Mouse (Mus musculus) layer of hippocampus, adult 9-10 months (tissue): ENCODE data around the gene Olfr1338.
"Not testable (repeated sequence)": the region's sequence is repeated elsewhere in the genome, so short reads cannot be mapped to it uniquely, and the experiment has no call there.

Experiments
- DNase-seq: peaks from one replicate; pipeline ENCODE4 v3.0.0; 2022; ENCODE audit warnings: low spot score

The Olfr1338 gene

GRCm38 (mm10) chr4:118758637-118759036, at the start of gene Olfr1338:
Gene Olfr1338 (minus strand): TSS chr4:118758737.
- no peak for DNase-seq

DNA sequence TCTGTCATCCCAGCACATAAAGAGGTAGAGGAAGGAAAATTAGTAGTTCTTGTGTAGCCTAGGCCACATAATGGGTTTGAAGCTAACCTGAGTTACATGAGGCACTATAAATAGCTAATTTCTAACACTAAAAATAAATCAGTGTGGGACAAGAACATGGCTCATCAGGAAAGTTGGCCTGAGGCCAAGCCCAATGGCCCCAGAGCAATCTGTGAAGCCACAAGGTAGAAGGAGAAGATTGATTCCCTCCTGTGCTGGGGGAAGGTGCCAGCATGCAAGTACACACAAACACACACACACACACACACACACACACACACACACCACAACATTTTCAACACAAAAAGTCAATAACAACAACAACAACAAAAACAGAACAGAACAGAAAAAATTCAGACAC, 34.3 kb upstream of the Olfr1338 start:
- not testable (repeated sequence) for DNase-seq

DNA sequence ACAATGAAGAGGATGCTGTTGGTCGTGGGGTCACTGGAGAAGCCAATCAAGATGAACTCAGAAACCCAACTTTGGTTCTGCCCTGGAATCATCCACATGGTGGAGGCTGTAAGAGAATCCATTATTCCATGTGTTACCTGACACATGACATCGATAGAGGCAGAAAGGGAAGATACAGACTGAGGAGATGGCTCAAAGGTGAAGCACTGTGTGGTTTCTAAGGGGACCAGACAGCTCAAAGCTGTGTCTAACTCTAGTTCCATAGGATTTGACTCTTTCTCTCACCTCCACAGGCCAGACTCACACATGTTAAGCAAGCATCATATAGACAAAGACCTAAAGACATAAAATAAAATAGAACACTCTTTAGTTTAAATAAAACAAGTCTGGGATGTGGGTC, 23.9 kb upstream of the Olfr1338 start, which contains the start of gene Olfr1337:
Gene Olfr1337 (minus strand): TSS at position 101 of the 400 bp plus-strand sequence.
- DNase-seq, result no peak

DNA sequence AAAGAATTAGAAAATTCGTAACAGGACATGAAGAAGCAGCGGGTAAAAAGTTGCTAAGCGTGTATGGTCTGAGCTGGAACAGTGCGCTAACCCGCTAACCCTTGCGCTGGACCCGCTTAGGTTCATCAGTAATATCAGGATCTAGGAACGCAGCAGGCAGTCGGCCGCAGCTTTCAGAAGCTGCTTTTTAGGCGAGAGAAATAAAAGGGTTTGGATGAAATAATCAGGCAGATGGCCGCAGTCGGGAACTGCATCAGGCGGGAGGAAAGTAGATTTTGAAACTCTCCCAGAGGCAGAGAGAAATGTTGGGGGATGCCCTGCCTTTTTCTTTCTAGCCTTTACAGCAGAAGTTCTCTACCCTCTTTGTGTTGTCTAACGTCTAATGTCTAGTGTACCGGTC, 16.7 kb downstream of the Olfr1338 start:
- no peak for DNase-seq

- no peak for DNase-seq
Measured at GRCm38 (mm10) chr4:118740988-118741698, 17.4 kb downstream of the Olfr1338 start.

- DNase-seq, result no peak
Measured at GRCm38 (mm10) chr4:118739574-118739973, 19.0 kb downstream of the Olfr1338 start.

DNA sequence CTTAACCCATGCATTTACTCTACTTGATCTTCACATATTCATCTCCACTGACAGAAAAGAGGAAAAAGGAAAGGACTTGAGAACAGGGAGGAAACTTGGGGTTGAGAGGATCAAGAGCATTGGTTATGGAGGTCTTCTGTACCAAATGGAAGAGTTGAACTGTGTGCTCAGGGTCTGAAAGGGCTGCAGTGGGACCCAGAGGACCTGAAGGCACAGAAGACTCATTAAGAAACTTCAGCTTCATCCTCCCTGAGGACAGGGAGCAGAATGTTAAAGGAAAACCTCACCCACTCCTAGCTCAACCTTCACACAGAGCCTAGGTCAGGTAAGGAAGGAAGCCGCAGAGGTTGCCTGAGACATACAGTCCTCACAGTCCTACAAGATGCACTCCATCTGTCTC, 26.7 kb downstream of the Olfr1338 start, which contains the start of gene Olfr1339:
Gene Olfr1339 (plus strand): TSS at position 301 of the 400 bp plus-strand sequence.
- DNase-seq, result no peak

- no peak for DNase-seq
Measured at GRCm38 (mm10) chr4:118721742-118722483, 36.6 kb downstream of the Olfr1338 start.

DNA sequence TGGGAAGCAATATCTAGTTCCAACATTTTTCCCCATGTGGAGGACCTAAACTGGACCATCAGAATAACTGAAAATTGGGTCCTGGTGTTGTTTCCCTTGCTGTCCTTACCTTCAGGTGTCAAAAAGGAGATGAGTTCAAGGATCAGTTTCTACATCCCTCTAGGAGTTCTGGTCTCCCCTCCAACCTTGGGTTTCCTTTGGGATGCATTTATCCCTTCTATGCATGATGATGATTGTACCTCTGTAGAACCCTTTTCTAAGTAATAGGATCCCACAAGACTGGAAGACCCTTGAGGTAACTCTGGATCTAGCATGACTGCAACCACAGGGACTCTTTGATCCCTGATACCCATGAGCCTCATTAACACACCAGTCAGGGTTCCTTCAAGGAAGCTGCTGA, 38.7 kb downstream of the Olfr1338 start, which contains the start of gene Olfr1340:
Gene Olfr1340 (plus strand): TSS at position 301 of the 400 bp plus-strand sequence.
- no peak for DNase-seq

GRCm38 (mm10) chr4:118711656-118712055, 46.9 kb downstream of the Olfr1338 start:
- no peak for DNase-seq

GRCm38 (mm10) chr4:118708086-118708485, 50.5 kb downstream of the Olfr1338 start:
- DNase-seq, result no peak

GRCm38 (mm10) chr4:118703223-118703622, 55.3 kb downstream of the Olfr1338 start, which contains the start of gene Olfr1341:
Gene Olfr1341 (plus strand): TSS chr4:118703523.
- DNase-seq, result no peak
